Mouse (Mus musculus) midbrain, embryonic 16.5 days (tissue): ENCODE results near the gene Syt5. TPM values are rescaled to one million over a fixed set of nuclear protein-coding genes. Genes with fewer than 3 reads are reported as not detected.
A peak's percentile ranks its signal among the peaks of the same experiment; 100 is the strongest.

ENCODE experiments used
- ATAC-seq: fragments of 200-750 bp; cut with Nextera tagmentation; 2 replicates; pipeline ENCODE4 v1.8.0; 2017; ENCODE audit warnings: moderate TSS enrichment
- H3K27ac ChIP-seq: fragments of 300-500 bp; sonication (generic); 2 replicates; pipeline ENCODE4 v1.5.1; 2014; ENCODE audit warnings: mild to moderate bottlenecking, low read length, mixed read lengths
- H3K27me3 ChIP-seq: fragments of 300-500 bp; sonication (generic); 2 replicates; pipeline ENCODE4 v1.6.1; 2014; ENCODE audit warnings: low read depth, low read length, mixed read lengths; ENCODE audit not compliant: control insufficient read depth, insufficient read depth
- H3K36me3 ChIP-seq: fragments of 300-500 bp; sonication (generic); 2 replicates; pipeline ENCODE4 v1.6.1; 2014; ENCODE audit warnings: mild to moderate bottlenecking, low read length, moderate library complexity, mixed read lengths; ENCODE audit not compliant: control insufficient read depth, insufficient read depth
- H3K4me1 ChIP-seq: fragments of 300-500 bp; sonication (generic); 2 replicates; pipeline ENCODE4 v1.6.1; 2014; ENCODE audit warnings: mild to moderate bottlenecking, low read length, mixed read lengths; ENCODE audit not compliant: control insufficient read depth, insufficient read depth
- H3K4me2 ChIP-seq: fragments of 300-500 bp; sonication (generic); 2 replicates; pipeline ENCODE4 v1.6.1; 2014; ENCODE audit warnings: mild to moderate bottlenecking, low read length, mixed read lengths
- H3K4me3 ChIP-seq: fragments of 300-500 bp; sonication (generic); 2 replicates; pipeline ENCODE4 v1.5.1; 2014; ENCODE audit warnings: low read depth, mild to moderate bottlenecking, low read length, moderate library complexity, mixed read lengths
- H3K9ac ChIP-seq: fragments of 300-500 bp; sonication (generic); 2 replicates; pipeline ENCODE4 v1.6.1; 2014; ENCODE audit warnings: low read depth, low read length, mixed read lengths
- H3K9me3 ChIP-seq: fragments of 300-500 bp; sonication (generic); replicated peaks from 2 replicates; pipeline ENCODE4 v1.6.1; 2014; ENCODE audit warnings: mild to moderate bottlenecking, low read length, mixed read lengths; ENCODE audit not compliant: control insufficient read depth, poor library complexity, severe bottlenecking
- WGBS: fragments of 180-500 bp; shearing (Covaris S2); extraction: QIAGEN DNeasy Blood & Tissue Kit; methylation state at CpG from one replicate; pipeline ENCODE4 v1.1.7; 2014; 5-methylcytosine and 5-hydroxymethylcytosine counted together
- polyA plus RNA-seq: library from polyadenylated mRNA; unstranded; fragments of >200 nt; fragmentation: Nextera tagmentation; extraction: Ambion mirVana; gene quantifications from 2 replicates; pipeline ENCODE4 v1.2.1, GENCODE M21; 2015

Syt5 gene
- polyA plus RNA-seq, 1 experiment from 2014 or later: 185 TPM

DNA sequence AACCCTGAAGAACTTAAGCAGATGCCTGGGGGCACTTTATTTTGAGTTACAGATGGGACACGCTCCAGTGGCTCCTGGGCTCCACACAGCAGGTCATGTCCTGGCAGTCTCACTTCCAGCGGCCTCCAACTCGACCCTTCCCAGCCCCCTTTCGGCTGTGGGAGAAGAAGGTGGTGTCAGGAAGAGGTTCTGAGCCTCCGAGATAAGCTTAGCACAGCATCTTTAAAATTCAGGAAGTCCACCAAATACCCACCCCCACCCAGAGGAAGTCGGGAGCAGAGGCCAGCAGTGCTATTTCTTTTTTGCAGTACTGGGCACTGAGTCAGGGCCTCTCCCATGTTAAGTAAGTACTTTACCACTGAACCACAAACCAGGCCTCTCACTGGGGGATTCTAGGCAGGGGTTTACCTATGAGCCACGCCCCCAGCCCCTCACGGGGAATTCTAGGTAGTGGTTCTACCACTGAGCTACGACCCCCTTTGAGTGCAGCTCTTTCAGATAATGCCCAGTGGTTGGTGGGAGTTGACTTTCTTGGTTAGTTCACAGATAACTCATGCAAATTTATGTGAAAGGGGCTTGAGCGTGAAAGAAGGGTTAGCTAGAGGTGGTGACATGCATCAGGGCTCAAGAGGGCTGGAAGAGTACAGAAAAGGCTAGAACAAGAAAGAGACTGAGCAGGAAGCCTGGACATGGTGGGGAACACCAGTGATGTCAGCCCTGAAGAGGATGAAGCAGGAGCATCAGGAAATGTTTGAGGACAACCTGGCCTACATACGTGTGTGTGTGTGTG lies 42.5 kb downstream of the Syt5 start:
- 64% methylated on average over 11 of the region's 11 CpGs for WGBS
- Histone ChIP-seq H3K4me3 (no peak overlapping the region), H3K9ac (no peak overlapping the region), H3K4me1 (peaks cover 13% of the 10 kb centered on the region), H3K9me3 (no peaks in the 10 kb centered on the region), H3K27ac (no peak overlapping the region), H3K27me3 (no peaks in the 10 kb centered on the region), H3K36me3 (no peaks in the 10 kb centered on the region), H3K4me2 (no peak overlapping the region)
- ATAC-seq: no peak

DNA sequence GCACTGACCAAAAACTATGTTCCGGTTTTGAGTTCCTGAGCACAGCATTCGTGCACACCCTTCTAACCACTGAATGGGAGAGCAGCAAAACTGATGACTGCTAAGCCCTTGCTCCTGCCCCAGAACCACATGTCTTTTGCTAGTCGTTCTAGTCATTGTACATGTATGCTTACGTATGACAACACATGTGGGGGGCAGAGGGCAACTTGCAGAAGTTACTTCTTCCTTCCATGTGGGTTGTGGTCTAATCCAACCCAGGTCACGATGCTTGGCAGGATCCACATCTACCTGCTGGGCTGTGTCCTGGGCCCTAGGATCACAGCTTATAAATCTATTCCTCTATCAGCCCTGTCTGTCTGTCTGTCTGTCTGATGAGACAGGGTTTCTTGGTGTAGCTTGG lies 43.5 kb downstream of the Syt5 start:
- no peaks in the 10 kb centered on the region for H3K9me3 ChIP-seq
- no peaks in the 10 kb centered on the region for H3K27me3 ChIP-seq
- peaks cover 23% of the 10 kb centered on the region for H3K4me1 ChIP-seq
- H3K27ac ChIP-seq: no peak overlapping the region
- H3K9ac ChIP-seq: no peak overlapping the region
- ATAC-seq: no peak
- H3K36me3 ChIP-seq: no peaks in the 10 kb centered on the region
- WGBS: 85% methylated on average over 5 of the region's 5 CpGs
- H3K4me2 ChIP-seq: no peak overlapping the region
- H3K4me3 ChIP-seq: no peak overlapping the region

DNA sequence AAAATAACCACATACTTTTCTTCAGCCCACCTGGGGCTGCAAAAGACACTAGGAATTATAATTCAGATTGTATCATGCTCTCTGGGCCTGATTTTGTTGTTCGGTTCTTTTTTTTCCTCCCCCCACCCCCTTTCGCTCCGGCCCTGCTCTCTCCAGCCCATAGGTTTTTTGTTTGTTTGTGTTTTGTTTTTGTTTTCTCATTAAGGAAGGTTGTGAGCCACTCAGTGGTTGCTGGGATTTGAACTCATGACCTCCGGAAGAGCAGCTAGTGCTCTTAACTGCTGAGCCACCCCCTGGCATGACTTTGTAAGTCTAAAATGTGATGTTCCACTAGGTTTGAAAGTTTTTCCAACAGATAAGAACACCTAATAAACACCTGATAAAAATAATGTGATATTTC lies 44.2 kb downstream of the Syt5 start:
- Histone ChIP-seq H3K4me2 (no peak overlapping the region), H3K27ac (no peak overlapping the region), H3K4me1 (peaks cover 31% of the 10 kb centered on the region), H3K36me3 (no peaks in the 10 kb centered on the region), H3K9me3 (no peaks in the 10 kb centered on the region), H3K4me3 (no peak overlapping the region), H3K9ac (no peak overlapping the region), H3K27me3 (no peaks in the 10 kb centered on the region)
- WGBS: 74% methylated on average over 4 of the region's 4 CpGs
- no peak for ATAC-seq

DNA sequence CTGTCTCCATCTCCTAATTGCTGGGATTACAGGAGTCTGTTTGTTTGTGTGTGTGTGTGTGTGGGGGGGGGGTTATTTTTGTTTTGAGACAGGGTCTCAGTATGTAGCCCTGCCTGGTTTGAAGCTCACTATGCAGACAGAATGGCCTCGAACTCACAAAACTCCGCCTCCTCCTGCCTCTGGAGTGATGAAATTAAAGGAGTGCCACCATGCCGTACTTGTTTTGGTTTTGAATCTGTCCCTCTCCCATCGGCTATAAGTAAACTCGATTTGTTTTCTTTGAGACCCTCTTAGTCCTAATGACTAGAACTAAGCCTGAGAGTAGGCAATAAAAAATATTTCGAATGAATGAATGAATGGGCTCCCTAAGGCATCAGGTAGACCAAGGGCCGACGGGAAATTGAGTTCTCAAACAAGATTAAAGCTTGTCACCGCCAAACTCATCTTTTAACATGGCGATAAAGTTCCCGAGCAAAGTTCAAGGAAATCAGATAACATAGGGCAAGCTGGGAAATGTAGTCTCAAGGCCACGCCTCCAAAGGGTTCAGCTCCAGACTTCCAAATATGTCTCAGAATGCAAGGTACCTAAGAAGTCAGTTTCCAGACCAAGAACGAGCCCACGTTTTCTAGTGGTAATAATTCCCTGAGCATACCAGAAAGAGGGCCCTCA lies 44.8 kb downstream of the Syt5 start:
- Histone ChIP-seq H3K4me1 (peaks cover 33% of the 10 kb centered on the region), H3K9ac (no peak overlapping the region), H3K27ac (peak overlapping the region; percentile 89), H3K9me3 (no peaks in the 10 kb centered on the region), H3K36me3 (no peaks in the 10 kb centered on the region), H3K4me2 (peak overlapping the region; percentile 61), H3K4me3 (peak overlapping the region; percentile 83), H3K27me3 (no peaks in the 10 kb centered on the region)
- ATAC-seq: peak; percentile 22
- WGBS: 13% methylated on average over 14 of the region's 14 CpGs

DNA sequence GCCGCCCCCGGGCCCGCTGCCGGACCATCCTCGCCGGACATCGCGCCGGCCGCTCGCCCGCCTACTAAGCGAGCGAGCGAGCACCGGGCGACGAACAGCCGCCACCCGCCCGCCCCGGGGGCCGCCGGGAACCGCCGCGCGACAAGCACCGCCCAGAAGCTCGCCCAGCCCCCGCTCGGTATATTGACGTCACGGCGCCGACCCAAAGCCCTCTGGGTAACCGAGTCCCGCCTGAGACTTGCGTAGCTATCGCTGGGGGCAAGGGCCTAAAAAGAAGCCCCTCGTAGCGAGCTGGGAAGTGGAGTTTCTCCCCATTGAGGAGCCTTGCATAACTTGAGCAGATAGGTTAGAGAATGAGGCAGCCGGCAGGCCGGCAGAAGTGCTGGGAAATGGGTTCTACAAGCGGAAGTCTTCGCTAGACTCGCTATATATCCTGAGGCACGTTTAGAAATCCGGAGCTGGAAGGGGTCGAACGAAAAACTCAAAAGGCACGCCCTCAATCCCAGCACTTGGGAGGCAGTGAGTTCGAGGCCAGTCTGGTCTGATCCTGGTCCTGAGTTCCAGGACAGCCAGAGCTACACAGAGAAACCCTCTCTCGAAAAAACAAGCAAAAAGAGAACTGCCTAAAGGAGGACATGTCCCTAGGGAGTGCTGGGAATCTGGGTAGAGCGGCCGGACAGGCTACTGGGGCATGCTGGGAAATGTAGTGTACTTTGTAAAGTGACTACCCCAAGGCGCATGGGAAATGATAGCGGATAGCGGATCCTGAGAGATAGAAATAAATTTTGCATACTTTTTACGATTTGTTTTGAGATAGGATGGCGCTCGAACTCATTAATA lies 45.6 kb downstream of the Syt5 start, which contains the start of gene Ppp1r12c:
Ppp1r12c (minus strand) TSS at position 123 of the 840 bp plus-strand sequence.
- under 1% methylated on average over 62 of the region's 62 CpGs for WGBS
- ATAC-seq: peak; percentile 92
- H3K27me3 ChIP-seq: no peaks in the 10 kb centered on the region

DNA sequence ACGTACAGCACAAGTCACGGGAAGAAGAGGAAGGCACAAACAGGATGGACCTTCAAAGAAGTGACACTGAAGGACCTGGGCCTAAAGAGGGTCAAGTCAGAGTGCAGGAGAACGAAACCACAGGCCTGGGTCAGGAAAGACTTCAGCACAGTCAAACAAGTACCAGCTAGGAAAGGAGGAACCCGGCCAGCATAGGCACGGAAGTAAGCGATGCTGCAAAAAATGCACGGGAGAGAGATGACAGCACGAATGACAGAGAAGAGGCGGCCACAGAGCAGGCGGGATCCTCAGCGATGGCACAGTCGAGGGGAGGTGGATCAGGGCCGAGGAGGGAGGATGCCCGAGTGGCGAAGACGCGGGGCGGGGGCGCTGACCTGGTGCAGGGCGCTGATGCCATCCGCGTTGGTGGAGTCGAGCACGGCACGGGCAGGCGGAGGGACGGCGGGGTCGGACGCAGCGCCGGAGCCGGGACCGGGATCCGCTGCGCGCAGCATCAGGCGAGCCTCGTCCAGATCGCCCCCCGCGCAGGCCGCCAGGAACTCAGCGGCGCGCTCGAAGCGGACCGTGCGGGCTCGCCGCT lies 46.4 kb downstream of the Syt5 start:
- Histone ChIP-seq H3K27me3 (no peaks in the 10 kb centered on the region), H3K9me3 (no peaks in the 10 kb centered on the region), H3K27ac (peak overlapping the region; percentile 89), H3K9ac (peak overlapping the region; percentile 92), H3K36me3 (peaks cover 7% of the 10 kb centered on the region), H3K4me3 (peak overlapping the region; percentile 83), H3K4me2 (peak overlapping the region; percentile 85), H3K4me1 (peaks cover 35% of the 10 kb centered on the region)
- under 1% methylated on average over 51 of the region's 52 CpGs for WGBS
- peak; percentile 55 for ATAC-seq

More for the DNA sequence above, 45.6 kb downstream of the Syt5 start, which contains the start of gene Ppp1r12c:
- Histone ChIP-seq H3K4me3 (peak within 1 kb of the TSS; percentile 83), H3K9me3 (no peaks in the 10 kb centered on the region), H3K36me3 (peaks cover 5% of the 10 kb centered on the region), H3K9ac (peak within 1 kb of the TSS; percentile 92), H3K4me2 (peak within 1 kb of the TSS; percentile 85), H3K27ac (peak within 1 kb of the TSS; percentile 89), H3K4me1 (peaks cover 35% of the 10 kb centered on the region)

DNA sequence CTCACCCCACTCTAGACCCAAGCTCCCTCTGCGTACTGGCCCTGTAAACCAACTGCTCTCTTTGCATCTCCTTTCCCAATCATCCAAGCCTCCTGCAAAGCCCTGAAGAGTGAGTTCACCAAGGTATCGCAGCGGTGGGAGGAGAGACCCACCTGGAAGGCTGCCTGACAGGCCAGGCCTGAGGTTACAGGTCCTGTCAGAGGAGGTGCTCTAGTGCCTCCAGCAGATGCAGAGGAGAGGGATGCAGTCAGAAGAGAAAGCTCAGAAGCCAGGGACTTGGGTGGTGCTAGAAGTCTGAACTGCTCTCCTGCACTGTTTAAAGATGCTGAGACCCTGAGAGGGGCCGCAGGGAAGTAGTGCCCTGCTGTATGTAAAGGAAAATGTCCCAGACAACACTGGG lies 48.3 kb downstream of the Syt5 start:
- 93% methylated on average over 4 of the region's 4 CpGs for WGBS
- H3K27ac ChIP-seq: no peak overlapping the region
- H3K9ac ChIP-seq: no peak overlapping the region
- H3K27me3 ChIP-seq: no peaks in the 10 kb centered on the region
- H3K4me1 ChIP-seq: peaks cover 35% of the 10 kb centered on the region
- ATAC-seq: no peak
- H3K4me2 ChIP-seq: peak overlapping the region; percentile 30
- no peaks in the 10 kb centered on the region for H3K9me3 ChIP-seq
- peaks cover 7% of the 10 kb centered on the region for H3K36me3 ChIP-seq
- no peak overlapping the region for H3K4me3 ChIP-seq

DNA sequence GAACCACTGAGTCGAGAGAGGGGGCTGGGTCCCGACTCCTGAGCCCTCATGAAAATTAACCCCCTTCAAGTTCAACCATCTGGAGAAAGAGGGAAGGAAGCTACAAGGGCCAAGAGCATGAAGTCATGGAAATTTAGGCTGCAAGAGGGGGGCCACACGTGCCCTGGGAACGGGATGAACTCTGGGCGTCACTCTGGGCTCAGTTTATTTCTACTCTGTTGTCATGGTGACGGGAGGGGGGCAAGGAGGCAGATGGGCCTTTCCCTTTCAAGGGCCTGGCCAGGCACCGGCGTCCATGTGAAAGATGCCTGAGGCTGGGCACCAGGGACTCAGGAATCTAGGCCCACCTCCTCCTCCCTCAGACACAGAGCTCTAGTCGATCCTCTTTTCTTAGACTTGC lies 49.1 kb downstream of the Syt5 start:
- Histone ChIP-seq H3K27me3 (no peaks in the 10 kb centered on the region), H3K27ac (no peak overlapping the region), H3K36me3 (peaks cover 8% of the 10 kb centered on the region), H3K9ac (peak overlapping the region; percentile 16; the same call in 1 of the 2 replicates), H3K4me3 (no peak overlapping the region), H3K9me3 (no peaks in the 10 kb centered on the region), H3K4me2 (peak overlapping the region; percentile 18; the same call in 1 of the 2 replicates), H3K4me1 (peaks cover 35% of the 10 kb centered on the region)
- 10% methylated on average over 9 of the region's 9 CpGs for WGBS
- ATAC-seq: no peak
